Mouse (Mus musculus) gastrocnemius, adult 2 months (tissue): ENCODE results near the gene Srebf1. TPM values are rescaled to one million over a fixed set of nuclear protein-coding genes. Genes with fewer than 3 reads are reported as not detected.

Experiments used
- DNase-seq: peaks from one replicate; pipeline ENCODE4 v3.0.0; 2022
- H3K27ac ChIP-seq: fragments of 200-600 bp; 2 replicates; pipeline ENCODE4 v1.8.1; 2022; ENCODE audit warnings: mild to moderate bottlenecking
- H3K4me3 ChIP-seq: fragments of 200-600 bp; 2 replicates; pipeline ENCODE4 v1.8.1; 2022; ENCODE audit warnings: mild to moderate bottlenecking, moderate library complexity
- CTCF ChIP-seq: fragments of 200-600 bp; IDR thresholded peaks from 2 replicates; pipeline ENCODE4 v1.8.1; 2022; ENCODE audit warnings: antibody characterized with exemption, mild to moderate bottlenecking, moderate library complexity
- intact Hi-C: fragments of 180-260 bp; cut with DNase I; formaldehyde crosslinking; loops from one replicate; pipeline ENCODE4 v1.15.1; 2025
- long read RNA-seq, 2 experiments: library from polyadenylated mRNA; stranded (forward); transcript quantifications; one replicate each; pipeline ENCODE4 v2.0.0; 2021
- total RNA-seq, 2 experiments: library from RNA; stranded (reverse); gene quantifications; 2 replicates each; pipeline ENCODE4 v1.2.3; 2021

Gene Srebf1
- total RNA-seq: 10 to 100 TPM; 27.5 to 43.4 TPM
- long read RNA-seq, experiment 1, full-length matches to known transcripts: 22 of 41 reads
- long read RNA-seq, experiment 1, partial matches to known transcripts: 3 of 41 reads
- long read RNA-seq, experiment 1, other reads (novel, unspliced or antisense): 16 of 41 reads
- long read RNA-seq, experiment 2, full-length matches to known transcripts: 20 of 34 reads
- long read RNA-seq, experiment 2, partial matches to known transcripts: 0 of 34 reads
- long read RNA-seq, experiment 2, other reads (novel, unspliced or antisense): 14 of 34 reads

- intact Hi-C loops: no loop called here
- TF ChIP-seq CTCF: peak; percentile 48
- H3K27ac ChIP-seq: peak within 1 kb of the TSS; percentile 99
- peak within 1 kb of the TSS; percentile 76 for H3K4me3 ChIP-seq
- peak; percentile 92 for DNase-seq
Observed at GRCm38 (mm10) chr11:60222469-60223236, at the start of gene Srebf1. Gene Srebf1 (minus strand): TSS chr11:60222581.

GRCm38 (mm10) chr11:60268563-60268962 lies 46.2 kb upstream of the Srebf1 start:
- DNase-seq: no peak
- TF ChIP-seq CTCF: no peak
- intact Hi-C loops: no loop called here
- Histone ChIP-seq H3K4me3 (no peak overlapping the region), H3K27ac (no peak overlapping the region)

- intact Hi-C loops: no loop called here
- peak; percentile 10 for DNase-seq
- Histone ChIP-seq H3K4me3 (no peak overlapping the region), H3K27ac (no peak overlapping the region)
- TF ChIP-seq CTCF: no peak
Observed at GRCm38 (mm10) chr11:60265271-60265985, 43.0 kb upstream of the Srebf1 start.

- no peak for TF ChIP-seq CTCF
- intact Hi-C loops: no loop called here
- Histone ChIP-seq H3K4me3 (no peak overlapping the region), H3K27ac (no peak overlapping the region)
- peak; percentile 5 for DNase-seq
Observed at GRCm38 (mm10) chr11:60264651-60265050, 42.3 kb upstream of the Srebf1 start.

GRCm38 (mm10) chr11:60262396-60262795 lies 40.0 kb upstream of the Srebf1 start:
- DNase-seq: peak; percentile 11
- no peak overlapping the region for H3K4me3 ChIP-seq
- H3K27ac ChIP-seq: no peak overlapping the region
- intact Hi-C loops: no loop called here
- TF ChIP-seq CTCF: no peak

- TF ChIP-seq CTCF: no peak
- DNase-seq: no peak
- intact Hi-C loops: no loop called here
- H3K27ac ChIP-seq: no peak overlapping the region
- H3K4me3 ChIP-seq: no peak overlapping the region
Observed at GRCm38 (mm10) chr11:60260743-60261142, 38.4 kb upstream of the Srebf1 start.

GRCm38 (mm10) chr11:60257696-60258095 lies 35.3 kb upstream of the Srebf1 start:
- peak overlapping the region; percentile 80 for H3K27ac ChIP-seq
- intact Hi-C loops: no loop called here
- no peak overlapping the region for H3K4me3 ChIP-seq
- DNase-seq: peak; percentile 11
- no peak for TF ChIP-seq CTCF

GRCm38 (mm10) chr11:60256713-60257112 lies 34.3 kb upstream of the Srebf1 start:
- no peak overlapping the region for H3K4me3 ChIP-seq
- no peak for DNase-seq
- H3K27ac ChIP-seq: peak overlapping the region; percentile 80
- intact Hi-C loops: no loop called here
- no peak for TF ChIP-seq CTCF

- H3K27ac ChIP-seq: peak overlapping the region; percentile 80
- no peak for TF ChIP-seq CTCF
- H3K4me3 ChIP-seq: peak overlapping the region; percentile 25; the same call in 1 of the 2 replicates
- DNase-seq: peak; percentile 46
- intact Hi-C loops: no loop called here
Observed at GRCm38 (mm10) chr11:60256176-60256681, 33.8 kb upstream of the Srebf1 start.

GRCm38 (mm10) chr11:60255639-60256038 lies 33.3 kb upstream of the Srebf1 start:
- peak overlapping the region; percentile 80 for H3K27ac ChIP-seq
- no peak for TF ChIP-seq CTCF
- no peak for DNase-seq
- intact Hi-C loops: no loop called here
- no peak overlapping the region for H3K4me3 ChIP-seq

GRCm38 (mm10) chr11:60255181-60255580 lies 32.8 kb upstream of the Srebf1 start:
- intact Hi-C loops: no loop called here
- H3K27ac ChIP-seq: peak overlapping the region; percentile 80
- no peak overlapping the region for H3K4me3 ChIP-seq
- no peak for DNase-seq
- TF ChIP-seq CTCF: no peak

GRCm38 (mm10) chr11:60254308-60254707 lies 31.9 kb upstream of the Srebf1 start:
- intact Hi-C loops: no loop called here
- Histone ChIP-seq H3K27ac (no peak overlapping the region), H3K4me3 (no peak overlapping the region)
- no peak for TF ChIP-seq CTCF
- DNase-seq: peak; percentile 41

- intact Hi-C loops: no loop called here
- TF ChIP-seq CTCF: no peak
- no peak overlapping the region for H3K4me3 ChIP-seq
- no peak for DNase-seq
- peak overlapping the region; percentile 24 for H3K27ac ChIP-seq
Observed at GRCm38 (mm10) chr11:60253546-60253945, 31.2 kb upstream of the Srebf1 start.
